Mouse (Mus musculus) layer of hippocampus, adult 9-10 months (tissue): ENCODE measurements at regions not wholly inside any gene's neighbourhood (a gene's known extent, or its start where the extent isn't known, plus 50 kb on each side); places are given as distances from the start of the nearest gene placed in this dataset.

Experiments
- DNase-seq: peaks from one replicate; pipeline ENCODE4 v3.0.0; 2022; ENCODE audit warnings: low spot score

DNA sequence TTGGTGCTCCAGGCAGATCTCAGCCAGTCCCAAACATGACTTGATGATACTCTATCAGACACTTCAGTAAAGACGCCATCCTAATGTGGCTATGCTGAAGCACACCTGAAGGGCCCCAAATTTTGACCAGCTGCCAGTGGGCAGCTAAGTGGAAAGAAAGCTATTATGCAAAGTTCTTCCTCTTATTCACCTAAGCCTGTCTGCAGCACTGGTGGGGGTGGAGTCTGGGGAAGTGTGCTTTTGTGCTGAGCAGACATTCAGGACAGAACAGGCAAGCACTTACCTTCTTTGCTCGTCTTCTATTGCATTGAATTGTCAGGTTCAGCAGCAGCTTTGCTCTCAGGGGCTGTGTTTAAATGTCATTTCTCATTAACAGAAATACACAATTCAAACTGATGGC is 200.7 kb downstream of the Pla2g4a start:
- DNase-seq: no peak

DNA sequence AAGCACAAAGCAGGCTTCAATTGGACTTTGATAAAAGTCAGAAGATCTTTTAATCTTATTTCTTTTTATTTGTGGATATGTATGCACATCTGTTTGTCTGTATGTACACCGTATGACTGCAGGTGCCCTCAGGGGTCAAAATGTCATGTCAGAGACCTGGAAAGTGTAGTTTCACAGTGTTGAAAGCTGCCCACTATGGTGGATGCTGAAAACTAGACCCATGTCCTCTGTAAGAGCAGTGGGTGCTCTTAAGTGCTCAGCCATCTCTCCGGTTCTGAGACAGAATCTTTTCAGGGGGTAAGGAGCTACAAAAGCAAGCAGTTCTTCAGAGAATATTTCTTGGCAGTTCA is 202.3 kb downstream of the Pla2g4a start:
- DNase-seq: no peak

DNA sequence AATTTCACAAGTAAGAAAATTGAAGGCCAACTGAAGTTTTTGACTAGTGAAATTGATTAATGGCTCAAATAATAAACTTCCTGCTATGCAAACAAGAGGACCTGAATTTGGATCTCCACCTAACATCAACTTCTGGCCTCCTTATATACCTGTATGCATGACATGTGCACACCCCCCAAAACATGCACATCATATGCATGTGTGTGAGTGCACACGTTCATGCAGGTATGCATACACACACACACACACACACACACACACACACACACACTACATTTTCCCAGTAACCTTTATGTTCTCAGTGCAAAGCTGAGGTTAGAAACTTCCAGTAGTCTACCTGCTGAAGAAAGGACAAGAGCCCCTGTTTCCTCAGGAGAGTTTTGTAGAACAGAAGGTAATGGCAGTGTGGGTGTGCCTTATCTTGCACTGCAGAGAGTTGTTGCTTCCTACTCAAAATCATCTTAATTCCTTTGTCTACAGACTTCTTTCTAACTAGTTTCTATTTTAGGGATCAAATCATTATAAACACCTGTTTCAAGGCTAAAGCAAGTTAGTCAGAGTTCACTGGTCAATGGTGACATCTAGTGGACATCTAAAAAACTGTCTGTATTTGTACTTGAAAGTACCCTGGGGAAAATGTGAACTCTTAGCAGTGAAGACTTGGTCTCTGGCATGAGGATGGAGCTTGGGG is 202.9 kb downstream of the Pla2g4a start:
- peak; percentile 20 for DNase-seq

DNA sequence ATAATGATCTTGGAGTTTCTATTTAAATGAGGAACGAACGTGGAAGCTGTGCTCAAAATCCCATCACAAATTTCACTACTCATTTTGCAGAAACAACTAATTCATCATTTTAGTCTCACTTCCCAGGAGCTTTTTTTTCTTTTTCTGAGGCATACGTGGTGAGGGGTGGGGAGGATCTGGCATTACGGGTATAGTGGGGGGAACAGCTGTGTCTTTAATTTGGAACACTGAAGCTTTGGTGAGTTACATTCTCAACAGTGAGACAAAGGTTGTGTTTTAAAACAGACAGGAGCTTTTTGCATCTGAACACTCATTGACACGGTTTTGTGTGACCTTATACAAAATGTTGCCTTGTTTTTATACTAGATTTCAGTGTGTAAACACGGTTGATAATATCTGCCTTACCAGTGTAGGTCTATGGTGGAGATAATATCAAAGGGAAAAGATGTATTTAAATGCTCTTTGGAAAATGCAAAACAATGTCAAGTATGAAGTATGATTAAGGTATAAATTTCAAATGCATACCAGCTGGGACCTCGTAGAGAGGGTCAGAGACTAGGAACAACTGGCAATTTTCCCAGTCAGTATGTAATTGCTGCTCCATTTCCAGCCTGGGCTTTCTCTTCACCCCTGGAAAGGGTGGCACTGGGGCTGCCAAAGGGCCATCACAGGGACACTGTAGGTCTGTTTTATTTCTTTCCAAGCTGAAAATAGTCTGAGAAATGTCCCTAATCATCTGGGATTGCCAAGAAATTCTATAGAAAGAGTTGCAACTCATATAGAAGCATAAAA is 207.6 kb downstream of the Pla2g4a start:
- DNase-seq: no peak

DNA sequence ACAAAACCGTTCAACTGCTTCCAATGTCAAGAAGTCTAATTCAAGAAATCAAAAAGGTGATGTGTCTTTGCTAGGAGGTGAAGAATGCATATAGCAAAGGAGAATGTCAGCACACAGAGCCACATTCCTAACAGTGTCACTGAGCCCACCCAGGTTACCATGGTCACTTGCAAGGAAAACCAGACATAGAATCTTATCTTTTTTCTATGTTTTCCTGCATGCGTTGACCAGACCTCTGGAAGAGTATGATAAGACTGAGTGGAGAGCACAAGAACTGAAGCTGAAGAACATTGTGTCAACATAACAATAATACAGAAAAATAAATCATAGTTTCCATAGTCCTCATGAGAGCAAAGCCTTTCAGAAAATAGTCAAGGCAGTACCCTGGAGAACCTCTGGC is 211.7 kb downstream of the Pla2g4a start:
- no peak for DNase-seq

DNA sequence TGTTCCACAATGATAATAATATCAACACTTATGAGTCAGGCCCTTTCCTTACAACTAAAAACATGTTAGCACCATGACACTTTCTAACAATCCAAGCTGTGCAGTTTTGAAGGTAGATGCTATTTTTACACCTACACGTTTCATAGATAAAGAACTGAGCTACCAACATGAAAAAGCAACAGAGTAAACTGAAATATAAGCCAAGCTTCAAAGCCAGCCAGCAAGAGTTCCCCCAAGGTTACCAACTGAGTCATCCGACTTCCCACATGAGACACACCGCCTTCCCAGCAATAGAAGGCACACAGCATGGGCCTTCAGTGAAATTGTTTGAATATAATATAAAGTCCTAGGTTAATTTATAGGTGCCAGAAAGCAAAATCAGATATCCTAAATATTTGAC is 222.1 kb downstream of the Pla2g4a start:
- no peak for DNase-seq

DNA sequence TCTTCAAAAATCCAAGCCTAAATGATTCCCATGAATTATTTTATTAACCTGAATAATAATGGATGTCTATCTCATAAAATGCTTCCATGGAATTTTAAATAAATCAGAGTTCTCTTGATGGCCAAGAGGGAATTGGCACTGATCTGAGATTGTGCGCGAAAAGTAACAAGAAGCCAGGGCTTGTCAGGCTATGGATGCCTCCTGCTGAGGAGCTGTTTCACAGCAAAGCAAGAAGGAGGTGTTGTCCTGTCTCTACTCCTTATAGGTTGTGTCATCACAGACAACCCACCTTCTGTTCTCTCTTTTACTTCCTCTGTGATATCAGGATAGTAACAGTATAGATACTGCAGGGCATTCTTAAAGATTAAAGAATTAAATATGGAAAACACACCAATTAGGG is 226.8 kb downstream of the Pla2g4a start:
- DNase-seq: no peak

DNA sequence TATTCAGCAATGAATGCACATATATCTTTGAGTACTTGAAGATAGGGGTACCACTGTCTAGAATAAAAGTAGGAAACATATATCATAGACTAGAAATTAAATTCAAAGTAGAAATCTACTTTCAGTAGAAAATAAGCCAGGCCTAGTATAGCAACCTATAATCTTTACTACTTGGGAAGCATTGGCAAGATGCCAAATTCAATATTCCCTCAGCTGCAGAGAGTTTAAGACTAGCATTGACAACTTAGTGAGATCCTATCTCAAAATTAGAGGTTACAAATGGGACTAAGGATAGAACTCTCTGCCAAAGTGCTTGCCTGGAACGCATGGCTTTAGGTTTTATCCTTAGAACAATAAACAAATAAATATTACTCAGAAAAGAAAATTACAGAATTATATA is 245.9 kb downstream of the Pla2g4a start:
- no peak for DNase-seq

DNA sequence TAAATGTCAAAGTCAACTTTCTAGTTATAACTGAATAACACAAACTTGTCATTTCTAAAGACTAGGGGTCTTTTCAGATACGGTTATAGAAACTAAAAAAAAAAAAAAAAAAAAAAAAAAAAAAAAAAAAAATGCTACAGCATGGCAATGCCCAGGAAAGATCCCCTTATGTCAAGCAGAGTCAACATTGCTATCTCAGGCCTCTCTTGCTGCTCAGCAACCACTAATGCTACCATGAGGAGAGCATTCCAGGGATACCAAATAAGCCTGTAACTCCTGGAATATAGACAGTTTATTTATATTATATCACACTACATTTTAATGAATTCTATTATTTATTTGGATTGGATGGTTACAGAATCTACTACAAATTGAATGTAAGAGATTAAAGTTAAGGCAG is 248.8 kb downstream of the Pla2g4a start:
- DNase-seq: no peak

DNA sequence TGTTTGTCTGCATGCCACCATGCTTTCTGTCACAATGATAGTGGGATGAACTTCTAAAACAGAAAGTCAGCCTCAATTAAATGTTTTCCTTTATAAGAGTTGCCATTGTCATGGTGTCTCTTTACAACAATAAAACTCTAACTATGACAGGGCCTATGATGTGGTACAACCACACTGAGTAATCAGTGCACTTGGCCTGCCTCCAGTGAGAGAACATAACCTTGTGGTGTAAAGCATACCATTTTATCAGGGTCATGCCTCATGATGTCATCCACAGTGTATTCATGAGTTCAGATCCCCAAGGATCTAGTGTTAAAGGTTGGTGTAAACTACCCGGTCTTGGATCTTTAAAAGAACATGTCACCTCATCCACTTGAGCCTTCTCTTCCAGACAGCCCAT is 255.9 kb downstream of the Pla2g4a start:
- no peak for DNase-seq

DNA sequence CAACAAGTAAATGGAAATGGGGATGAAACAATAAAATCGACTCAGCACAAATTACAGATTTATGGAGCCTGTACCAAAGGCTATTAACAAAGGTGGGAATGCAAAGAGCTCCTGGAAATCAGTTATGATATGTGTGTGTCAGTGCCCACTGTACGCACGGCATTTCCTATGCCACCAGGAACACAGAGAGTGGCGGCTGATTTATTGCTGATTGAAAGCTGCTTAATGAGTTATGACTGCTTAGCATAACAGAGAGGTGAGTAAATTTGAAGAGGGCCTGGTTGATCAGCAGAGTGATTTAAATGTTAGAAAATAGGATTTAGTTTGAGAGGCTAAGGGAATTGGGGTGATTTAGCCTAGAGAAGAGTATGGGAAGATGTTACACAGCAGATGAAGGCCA is 261.7 kb downstream of the Pla2g4a start:
- no peak for DNase-seq

DNA sequence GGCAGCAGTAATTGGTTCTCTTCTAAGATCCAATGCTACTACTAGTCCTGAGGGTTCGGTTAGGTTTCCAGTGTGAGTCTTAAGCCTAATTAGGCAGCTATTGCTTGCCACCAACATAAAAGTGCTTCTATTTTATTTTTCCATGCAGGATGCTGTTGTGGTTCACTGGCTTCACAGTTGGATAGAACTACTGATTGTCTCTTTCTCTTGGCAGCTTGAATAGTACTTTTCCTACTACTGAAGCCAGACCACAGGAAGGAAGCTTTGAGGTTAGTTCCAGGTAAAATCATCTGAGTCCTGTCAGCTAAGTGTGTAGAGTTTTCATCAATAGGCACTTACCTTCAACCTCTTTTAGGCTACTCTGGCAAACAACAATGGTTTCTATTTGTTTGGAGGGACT is 286.9 kb downstream of the Pla2g4a start:
- DNase-seq: no peak

DNA sequence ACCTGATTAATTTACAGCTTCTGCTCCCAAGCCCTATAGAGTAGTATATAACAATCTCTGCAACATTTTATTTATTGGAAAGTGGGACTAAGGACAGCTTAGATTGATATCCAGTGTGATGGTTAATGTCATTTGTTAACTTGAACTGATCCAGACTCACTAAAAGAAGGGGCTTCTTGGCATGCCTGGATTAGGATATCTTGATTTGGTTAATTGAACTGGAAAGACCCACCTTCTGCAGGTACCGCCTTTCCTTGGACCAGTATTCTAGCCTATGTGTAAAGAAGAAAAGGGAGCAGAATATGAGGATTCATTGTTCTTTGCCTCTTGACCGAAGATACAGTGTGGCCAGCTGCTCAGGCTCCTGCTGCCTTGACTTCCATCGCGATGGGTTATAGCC is 288.5 kb downstream of the Pla2g4a start:
- DNase-seq: no peak

DNA sequence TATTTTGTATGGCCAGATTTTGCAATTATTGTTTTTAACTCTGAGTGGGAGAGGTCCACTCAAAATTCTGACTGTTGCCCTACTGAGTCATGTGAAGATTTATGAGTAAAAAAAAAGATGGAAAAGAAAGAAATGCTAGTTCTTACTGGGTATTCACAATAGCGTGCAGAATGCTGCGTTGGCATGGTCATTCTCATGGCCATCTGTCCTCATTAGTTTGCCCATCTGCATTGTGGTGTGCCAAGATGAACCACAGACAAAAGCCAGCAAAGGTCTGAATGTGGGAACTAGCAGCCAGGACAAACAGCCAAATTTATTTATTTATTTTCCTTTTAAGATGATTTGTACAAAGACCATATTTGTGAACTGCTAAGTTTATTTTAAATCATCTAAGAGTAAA is 289.0 kb downstream of the Pla2g4a start:
- DNase-seq: no peak

DNA sequence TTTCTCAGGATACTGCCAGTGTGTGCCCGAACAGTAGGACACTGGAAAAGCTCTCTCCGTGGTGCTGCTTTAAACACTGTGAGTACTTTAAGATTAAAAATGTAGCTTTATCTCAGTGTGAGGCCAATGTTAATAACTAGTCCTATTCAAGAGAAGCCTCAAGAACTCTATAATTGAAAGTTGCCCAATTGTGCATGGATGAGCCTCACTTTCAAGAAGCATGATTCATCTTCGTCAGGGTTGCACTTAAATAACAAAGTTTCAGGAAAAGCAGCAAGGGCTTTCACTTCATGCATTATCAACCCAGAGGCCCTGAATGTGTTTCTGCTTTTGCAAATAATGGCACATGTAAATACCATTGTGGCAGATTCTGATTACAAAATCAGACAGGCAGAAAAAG is 290.0 kb downstream of the Pla2g4a start:
- no peak for DNase-seq
